Mouse (Mus musculus) heart, postnatal 25 days (tissue): ENCODE data around the gene Sh3bgrl3. TPM values are rescaled to one million over a fixed set of nuclear protein-coding genes. Genes with fewer than 3 reads are reported as not detected.

Experiments
- DNase-seq: peaks from one replicate; pipeline ENCODE4 v3.0.0; 2022; ENCODE audit warnings: low spot score
- intact Hi-C: fragments of 180-260 bp; cut with DNase I; formaldehyde crosslinking; loops from one replicate; pipeline ENCODE4 v1.15.1; 2025
- total RNA-seq, 2 experiments: library from RNA; stranded (reverse); gene quantifications; 2 replicates each; pipeline ENCODE4 v1.2.3; 2021

Sh3bgrl3 gene
- total RNA-seq, 2 experiments from 2014 or later, result 38.8 to 41.8 TPM

DNA sequence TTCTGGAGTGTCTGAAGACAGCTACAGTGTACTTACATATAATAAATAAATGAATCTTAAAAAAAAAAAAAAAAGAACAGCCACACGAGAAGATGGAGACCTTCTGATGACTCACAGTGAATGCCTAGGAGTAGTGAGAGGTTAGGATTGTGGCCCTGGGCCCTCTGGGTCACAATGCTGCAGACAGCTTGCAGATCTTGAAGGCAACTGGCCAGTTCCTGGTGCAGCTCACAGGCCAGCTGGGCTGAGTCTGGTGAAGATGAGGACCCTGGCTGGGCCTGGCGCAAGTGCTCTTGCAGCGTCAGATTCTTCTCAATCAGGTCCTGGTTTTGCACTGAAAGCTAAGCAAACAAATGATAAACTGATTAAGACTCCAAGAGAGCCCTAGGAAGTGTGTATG is 3.5 kb upstream of the Sh3bgrl3 start:
- DNase-seq, result no peak
- intact Hi-C loops, result no loop called here

GRCm38 (mm10) chr4:134129482-134129881 is 893 bp upstream of the Sh3bgrl3 start:
- DNase-seq, result no peak
- intact Hi-C loops, result no loop called here

DNA sequence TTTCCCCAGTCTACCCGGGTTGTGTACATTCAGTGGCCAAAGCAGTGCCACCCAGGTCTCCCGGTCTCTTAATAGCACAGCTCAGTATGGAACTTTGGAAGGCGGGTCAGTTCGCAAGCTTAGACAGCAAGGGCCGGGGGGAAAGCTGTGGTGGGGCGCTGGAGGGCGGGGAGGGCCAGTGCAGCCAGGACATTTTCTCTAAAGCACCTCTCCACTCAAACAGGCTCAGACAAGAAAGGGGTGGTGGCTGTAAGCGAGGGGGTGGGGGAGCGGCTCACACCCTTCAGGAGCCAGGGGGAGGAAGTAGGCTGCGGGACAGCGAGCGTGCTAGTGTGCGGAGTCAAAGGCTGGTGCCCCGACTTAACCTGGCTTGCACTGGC is 384 bp upstream of the Sh3bgrl3 start:
- intact Hi-C loops, result no loop called here
- DNase-seq, result no peak

GRCm38 (mm10) chr4:134127793-134128192 is 796 bp downstream of the Sh3bgrl3 start:
- intact Hi-C loops, result no loop called here
- DNase-seq, result no peak

GRCm38 (mm10) chr4:134127121-134127455 is 1.5 kb downstream of the Sh3bgrl3 start:
- intact Hi-C loops, result no loop called here
- DNase-seq, result no peak

DNA sequence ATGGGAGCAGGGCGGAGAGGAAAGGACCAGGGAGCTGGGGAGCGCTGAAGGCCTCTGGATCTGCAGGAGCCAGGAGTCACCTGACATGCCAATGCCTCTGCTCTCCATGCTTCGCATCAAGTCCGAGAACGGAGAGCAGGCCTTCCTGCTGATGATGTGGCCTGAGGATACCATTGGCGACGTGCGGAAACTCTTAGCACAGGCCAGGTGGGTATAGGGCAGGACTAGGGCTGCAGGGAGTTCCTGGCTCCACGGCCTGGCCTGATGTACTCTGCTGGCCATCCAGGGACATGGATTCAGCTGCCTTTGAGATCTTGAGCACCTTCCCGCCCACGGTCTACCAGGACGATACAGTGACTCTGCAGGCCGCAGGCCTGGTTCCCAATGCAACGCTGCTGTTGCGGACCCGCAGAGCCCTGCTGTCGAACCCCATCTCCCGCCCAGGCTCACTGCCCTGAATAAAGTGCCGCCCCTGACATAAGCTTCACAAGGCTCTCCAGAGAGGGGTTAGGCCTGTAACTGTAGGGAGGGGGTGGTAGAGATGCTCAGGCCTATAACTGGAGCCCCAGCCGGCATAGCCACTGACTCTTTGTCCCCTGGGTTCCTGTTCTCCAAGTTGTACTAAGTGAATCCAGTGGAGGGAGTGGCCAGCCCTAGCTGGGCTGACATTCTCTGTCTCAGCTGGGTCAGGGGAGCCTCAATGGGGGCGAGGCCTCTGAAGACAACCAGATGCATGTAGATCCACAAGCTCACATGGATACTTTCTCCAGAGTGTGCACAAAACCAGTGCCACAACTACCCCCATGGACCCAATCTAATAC is 2.1 kb downstream of the Sh3bgrl3 start:
- intact Hi-C loops, result no loop called here
- DNase-seq, result no peak

GRCm38 (mm10) chr4:134125383-134126060 is 3.1 kb downstream of the Sh3bgrl3 start:
- DNase-seq, result no peak
- intact Hi-C loops, result no loop called here

GRCm38 (mm10) chr4:134123680-134124551 is 4.7 kb downstream of the Sh3bgrl3 start:
- intact Hi-C loops, result loop anchor here (5.0 kb wide), 1 partner anchor 87 kb away; no protein-coding TSS in a partner anchor
- no peak for DNase-seq

DNA sequence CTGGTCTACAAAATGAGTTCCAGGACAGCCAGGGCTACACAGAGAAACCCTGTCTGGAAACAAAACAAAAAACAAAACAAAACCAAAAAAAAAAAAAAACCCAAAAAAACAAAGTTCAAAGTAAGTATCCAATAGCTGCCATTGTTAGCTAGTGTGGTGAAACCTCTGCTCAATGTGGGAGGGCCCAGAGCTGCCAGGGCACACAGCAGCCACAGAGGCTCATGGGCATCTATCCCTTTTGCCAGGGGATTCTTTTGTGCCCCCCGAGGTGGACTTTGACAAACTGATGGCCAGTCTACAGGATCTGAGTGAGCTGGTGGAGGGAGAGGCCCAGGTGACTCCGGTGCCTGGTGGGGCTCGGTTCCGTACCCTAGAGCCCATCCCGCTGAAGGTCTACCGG is 5.4 kb downstream of the Sh3bgrl3 start:
- DNase-seq, result no peak
- intact Hi-C loops, result loop anchor here (5.0 kb wide), 1 partner anchor 86 kb away; no protein-coding TSS in a partner anchor

DNA sequence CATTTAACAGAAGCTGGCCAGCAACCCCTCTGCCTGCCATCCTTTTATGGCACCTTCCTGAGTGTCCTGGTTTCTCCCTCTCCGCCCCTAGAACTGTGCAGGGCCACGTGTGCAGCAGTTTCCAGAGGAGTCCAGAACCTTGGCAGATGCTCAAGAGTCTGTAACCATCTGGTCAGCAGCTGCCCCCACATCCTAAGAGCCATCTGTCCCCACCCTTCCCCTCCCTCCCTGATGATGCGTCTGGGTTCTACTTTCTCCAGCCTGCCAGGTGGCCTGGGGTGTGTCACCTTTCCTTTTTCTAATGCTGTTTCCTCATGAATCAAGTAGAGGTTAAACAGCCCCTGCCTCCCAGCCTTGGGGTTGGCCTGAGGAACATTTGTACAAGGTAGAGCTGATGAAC is 6.3 kb downstream of the Sh3bgrl3 start:
- intact Hi-C loops, result loop anchor here (5.0 kb wide), 1 partner anchor 85 kb away; no protein-coding TSS in a partner anchor
- no peak for DNase-seq

- no peak for DNase-seq
- intact Hi-C loops, result loop anchor here (5.0 kb wide), 1 partner anchor 84 kb away; no protein-coding TSS in a partner anchor
These were observed 7.0 kb downstream of the Sh3bgrl3 start for GRCm38 (mm10) chr4:134121571-134121970.

DNA sequence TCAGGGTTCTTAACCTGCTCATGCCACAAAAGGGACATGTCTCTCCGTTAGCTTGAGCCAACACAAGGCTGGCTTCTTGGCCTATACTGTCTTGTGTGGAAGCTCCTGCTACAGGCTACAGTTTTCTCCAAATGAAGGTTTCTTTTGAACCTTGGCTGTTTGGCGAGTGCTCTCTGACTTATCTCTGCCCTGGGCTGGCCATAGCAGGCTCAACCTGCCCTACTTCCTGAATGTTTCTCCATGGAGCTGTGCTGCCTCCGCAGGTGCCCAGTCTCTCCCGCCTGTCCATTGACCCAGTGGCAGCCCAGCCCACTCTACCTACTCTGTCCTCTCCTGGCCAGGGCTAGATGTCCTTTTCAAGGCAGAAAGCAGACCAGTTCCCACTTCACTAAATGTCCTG is 7.7 kb downstream of the Sh3bgrl3 start:
- intact Hi-C loops, result loop anchor here (5.0 kb wide), 1 partner anchor 84 kb away; no protein-coding TSS in a partner anchor

GRCm38 (mm10) chr4:134120192-134120805 is 8.3 kb downstream of the Sh3bgrl3 start:
- no peak for DNase-seq
- intact Hi-C loops, result loop anchor here (5.0 kb wide), 1 partner anchor 83 kb away; no protein-coding TSS in a partner anchor

More for the DNA sequence above, 7.7 kb downstream of the Sh3bgrl3 start:
- no peak for DNase-seq

DNA sequence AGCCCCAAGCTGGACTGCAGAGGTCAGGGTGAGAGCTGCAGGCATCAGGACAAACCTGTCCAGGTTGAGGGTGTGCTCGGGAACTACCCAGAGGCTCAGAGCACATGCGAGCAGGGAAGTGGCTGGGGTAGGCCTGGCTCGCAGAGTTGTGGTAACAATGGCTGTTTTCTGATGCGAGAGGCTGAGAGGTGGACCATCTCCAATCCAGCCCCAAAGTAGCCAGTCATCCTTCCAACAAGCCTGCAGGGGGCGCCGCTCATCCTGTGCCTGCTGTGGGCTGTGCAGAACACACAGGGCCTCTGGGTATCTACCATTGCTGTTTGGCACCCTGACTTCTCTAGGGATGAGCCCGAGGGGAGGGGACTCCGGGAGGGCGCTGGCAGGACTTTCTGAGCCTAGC is 8.9 kb downstream of the Sh3bgrl3 start:
- no peak for DNase-seq
- intact Hi-C loops, result loop anchor here (5.0 kb wide), 1 partner anchor 82 kb away; no protein-coding TSS in a partner anchor

DNA sequence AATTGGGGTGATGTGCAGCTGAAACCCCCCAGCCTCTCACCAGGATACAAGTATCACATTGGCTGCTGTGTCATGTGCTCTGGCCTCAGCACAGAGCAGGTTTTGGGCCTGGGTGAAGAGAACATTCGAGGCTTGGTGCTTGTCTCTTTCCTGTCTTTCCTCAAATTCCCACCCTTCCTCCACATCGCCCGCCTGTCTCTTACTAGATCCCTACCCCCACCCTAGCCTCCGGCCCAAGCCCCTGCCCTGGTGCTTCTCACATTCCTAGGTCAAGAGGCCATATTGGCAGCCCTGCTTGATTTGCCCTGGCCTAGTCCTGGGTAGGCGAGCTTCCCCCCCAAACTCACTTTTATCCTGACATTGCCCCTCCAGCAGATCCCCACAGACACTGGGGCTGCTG is 9.5 kb downstream of the Sh3bgrl3 start:
- intact Hi-C loops, result no loop called here
- DNase-seq, result no peak

GRCm38 (mm10) chr4:134118126-134118800 is 10.3 kb downstream of the Sh3bgrl3 start:
- intact Hi-C loops, result no loop called here

GRCm38 (mm10) chr4:134117012-134117411 is 11.6 kb downstream of the Sh3bgrl3 start:
- intact Hi-C loops, result no loop called here
- no peak for DNase-seq

More at GRCm38 (mm10) chr4:134118126-134118800, 10.3 kb downstream of the Sh3bgrl3 start:
- no peak for DNase-seq

DNA sequence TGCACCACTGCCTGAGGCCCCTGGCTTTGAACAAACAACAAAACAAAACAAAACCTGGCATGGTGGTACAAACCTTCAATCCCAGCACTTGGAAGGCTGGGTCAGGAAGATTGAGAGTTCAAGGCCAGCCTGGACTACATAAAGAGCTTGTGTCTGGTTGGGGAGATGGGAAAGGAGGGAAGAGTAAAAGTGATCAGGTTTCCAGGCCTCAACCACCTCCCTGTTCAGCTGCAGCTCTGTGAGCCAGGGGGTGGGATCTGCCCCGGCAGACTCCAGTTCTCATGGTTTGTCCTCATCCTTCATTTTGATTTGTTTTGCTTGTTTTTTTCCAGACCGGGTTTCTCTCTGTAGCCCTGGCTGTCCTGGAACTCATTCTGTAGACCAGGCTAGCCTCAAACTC is 12.1 kb downstream of the Sh3bgrl3 start:
- no peak for DNase-seq
- intact Hi-C loops, result no loop called here
